Mouse (Mus musculus): ENCODE data around the gene Anxa2.

DNA sequence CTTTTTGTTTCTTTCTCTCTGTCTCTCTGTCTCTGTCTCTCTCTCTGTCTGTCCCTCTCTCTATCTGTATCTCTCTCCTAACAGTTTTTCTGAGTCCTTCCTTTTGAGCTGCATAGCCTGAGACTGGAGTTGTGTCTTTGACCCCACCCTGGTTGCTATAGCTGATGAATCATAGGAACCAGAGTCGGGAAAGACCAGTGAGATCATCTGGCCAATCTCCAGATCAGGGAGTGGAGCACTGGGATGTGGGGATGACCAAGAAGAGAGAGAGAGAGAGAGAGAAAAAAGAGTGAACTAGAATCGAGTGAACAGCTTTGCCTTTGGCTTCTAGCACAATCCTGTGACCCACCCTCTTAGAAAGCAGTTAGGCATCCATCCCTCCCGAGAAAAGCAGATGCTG is 10.2 kb upstream of the Anxa2 start:
- TF ChIP-seq MYOD1 (IDR thresholded peaks at IDR 0.05; ENCODE audit: control insufficient read depth, insufficient read length, low read depth) (no peak), CTCF (IDR thresholded peaks at IDR 0.05; ENCODE audit: control insufficient read depth, insufficient read depth, insufficient read length) (no peak), FOSL1 (IDR thresholded peaks at IDR 0.05; ENCODE audit: insufficient read depth, low read length, poor library complexity, severe bottlenecking) (peak; percentile 25), USF1 (IDR thresholded peaks at IDR 0.05; ENCODE audit: low read depth) (no peak)
